Mouse (Mus musculus) Muller cell, postnatal 12 days (primary cell): ENCODE measurements at regions not wholly inside any gene's neighbourhood (a gene's known extent, or its start where the extent isn't known, plus 50 kb on each side); places are given as distances from the start of the nearest gene placed in this dataset.
"Not testable (repeated sequence)": the region's sequence is repeated elsewhere in the genome, so short reads cannot be mapped to it uniquely, and the experiment has no call there.

ENCODE experiments used
- DNase-seq: peaks from one replicate; pipeline ENCODE4 v3.0.0-alpha.2; 2015; ENCODE audit errors: inconsistent ontology term

DNA sequence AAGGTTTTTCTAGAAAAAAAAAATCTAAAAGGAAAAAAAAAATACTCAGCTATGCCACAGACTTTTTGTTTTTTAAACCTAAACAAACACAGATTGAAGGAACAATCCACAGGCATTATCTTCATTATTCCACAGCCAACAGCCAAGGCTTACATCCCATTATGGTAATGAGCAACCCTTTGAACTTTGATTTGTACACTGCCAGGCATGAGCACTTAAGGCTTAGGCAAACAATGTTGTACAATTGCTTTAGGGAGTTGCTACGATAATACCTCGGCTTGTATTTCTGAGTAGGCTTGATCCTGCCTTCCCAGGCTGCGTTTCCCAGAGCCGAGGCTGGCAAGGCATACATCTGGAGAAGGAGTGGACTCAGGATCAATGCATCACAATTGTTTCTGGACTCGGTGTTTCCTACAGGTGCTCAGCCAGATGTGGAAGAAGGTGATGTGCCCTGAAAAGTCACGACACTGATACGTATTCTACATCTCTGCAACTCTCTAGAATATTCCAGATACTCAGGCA lies 409.0 kb upstream of the Igfbp7 start:
- no peak for DNase-seq

DNA sequence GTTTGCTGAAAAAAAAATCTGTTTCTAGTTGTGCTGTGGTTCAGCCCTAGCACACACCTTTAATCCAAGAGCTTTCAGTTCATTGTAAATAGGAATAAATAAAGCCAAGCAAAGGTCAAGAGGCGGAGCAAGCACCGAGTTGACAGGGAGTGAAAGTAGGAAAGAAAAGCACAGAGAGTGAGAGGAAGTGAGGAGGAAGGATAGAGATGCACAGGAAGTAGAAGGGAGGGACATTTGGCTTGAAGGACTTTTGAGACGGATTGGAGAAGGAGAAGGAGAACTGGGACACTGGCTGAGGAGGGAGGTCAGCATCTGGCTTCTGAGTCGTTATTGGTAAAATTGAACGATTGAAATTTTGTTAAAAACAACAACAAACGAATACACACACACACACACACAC lies 402.0 kb upstream of the Igfbp7 start:
- no peak for DNase-seq

DNA sequence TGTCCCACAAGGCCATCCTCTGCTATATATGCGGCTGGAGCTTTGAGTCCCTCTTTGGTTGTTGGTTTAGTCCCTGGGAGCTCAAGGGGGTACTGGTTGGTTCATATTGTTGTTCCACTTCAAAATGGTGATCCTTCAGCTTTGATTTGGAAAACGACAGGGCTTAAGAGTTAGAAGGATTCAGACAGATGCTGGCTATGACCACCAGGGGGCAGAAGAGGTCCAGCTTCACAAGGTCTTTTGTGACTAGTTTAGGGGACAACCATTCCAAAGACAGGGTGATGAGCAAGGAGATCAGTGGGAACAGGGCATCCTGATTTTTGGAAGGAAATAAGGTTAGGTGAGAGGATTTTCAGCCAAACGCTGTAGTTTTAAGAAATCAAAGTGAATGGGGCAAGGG lies 399.9 kb upstream of the Igfbp7 start:
- DNase-seq = peak; percentile 67

DNA sequence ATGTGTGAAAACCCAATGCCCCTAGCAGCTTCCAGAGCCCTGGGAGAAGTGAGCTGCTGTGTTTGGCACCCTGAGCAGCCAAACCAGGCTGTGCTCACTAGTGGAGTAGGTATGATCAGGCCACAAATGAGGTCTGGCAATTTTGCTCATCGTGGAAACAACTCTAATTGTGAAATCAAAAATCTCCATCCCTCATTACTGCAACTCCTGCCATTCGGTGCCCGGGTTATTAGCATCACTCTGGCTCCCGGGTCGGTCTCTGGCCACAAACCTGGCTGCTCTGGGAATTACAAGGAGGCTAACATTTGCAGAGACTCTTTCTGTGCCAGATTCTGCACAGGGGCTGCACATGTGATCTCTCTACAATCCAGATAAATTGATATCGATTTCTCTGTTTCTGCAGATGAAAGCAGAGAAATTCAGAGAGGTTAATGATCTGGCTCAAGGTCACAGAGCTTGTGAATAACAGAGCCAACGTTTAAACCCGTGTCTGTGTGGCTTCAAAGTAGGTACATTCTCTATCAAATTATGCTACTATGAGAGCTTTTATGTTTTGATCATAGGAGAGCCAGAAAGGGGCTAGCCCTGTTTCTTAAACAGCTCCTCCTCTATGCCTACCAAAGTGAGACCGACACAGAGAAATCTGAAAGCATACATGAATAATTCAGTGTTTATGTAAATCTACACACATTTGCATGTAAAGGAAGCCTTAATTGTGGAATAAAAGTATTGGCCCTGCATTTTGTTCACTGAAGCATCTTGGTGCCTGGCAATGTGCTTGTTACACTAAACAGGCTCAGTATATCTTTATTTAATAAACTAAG lies 398.7 kb upstream of the Igfbp7 start:
- DNase-seq = peak; percentile 75

DNA sequence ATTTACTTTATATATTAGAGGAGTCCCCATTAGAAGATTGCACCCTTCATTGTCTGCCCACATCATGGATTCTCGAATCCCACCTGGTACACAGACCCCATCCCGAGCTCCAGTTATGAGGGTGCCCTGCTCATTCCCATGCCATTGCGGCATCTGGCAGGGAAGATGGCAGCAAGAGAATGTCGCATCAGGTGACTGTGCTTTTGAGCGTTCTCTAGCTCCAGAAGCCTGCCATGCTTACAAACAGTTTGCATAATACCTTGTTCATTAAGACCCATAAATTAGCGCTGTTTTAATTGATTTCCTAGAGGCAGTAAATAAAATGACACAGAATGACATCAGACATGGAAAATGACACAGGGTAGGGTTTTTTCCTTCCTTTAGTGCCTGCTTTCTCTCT lies 398.0 kb upstream of the Igfbp7 start:
- DNase-seq = no peak

DNA sequence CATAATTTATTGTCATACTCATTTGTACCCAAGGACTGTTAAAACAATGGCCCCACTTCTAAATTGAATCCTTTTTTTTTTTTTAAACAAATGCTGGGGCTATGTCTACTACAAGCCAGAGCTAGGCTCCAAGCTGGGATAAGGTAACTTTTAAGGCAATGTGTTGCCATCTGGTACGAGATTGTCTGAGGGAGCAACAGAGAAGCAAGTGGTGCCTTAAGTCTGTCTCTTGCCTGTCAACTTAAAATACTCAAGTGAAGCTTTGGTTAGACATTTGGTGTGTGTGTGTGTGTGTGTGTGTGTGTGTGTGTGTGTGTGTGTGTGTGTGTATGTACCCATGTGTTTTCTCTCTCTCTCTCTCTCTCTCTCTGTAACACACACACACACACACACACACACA lies 397.5 kb upstream of the Igfbp7 start:
- DNase-seq = no peak

DNA sequence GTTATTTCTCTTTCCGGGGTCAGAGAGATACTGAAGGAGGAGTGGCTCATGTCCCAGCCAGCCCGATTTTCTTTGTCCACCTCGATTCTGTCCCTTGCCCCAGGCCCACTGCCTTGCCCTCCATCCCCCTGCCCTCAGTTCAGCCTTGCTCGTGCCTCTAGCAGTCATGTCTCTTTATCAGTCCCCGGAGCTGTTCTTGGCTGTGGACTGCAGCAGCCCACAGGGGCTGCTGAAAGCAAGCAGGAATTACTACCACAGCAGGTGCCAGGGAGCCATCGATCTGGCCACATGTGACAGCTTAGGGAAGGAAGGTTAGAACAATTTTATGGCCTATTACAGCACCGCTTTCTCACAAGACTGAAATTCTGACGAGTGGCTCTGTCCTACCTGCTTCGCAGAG lies 396.3 kb upstream of the Igfbp7 start:
- no peak for DNase-seq

DNA sequence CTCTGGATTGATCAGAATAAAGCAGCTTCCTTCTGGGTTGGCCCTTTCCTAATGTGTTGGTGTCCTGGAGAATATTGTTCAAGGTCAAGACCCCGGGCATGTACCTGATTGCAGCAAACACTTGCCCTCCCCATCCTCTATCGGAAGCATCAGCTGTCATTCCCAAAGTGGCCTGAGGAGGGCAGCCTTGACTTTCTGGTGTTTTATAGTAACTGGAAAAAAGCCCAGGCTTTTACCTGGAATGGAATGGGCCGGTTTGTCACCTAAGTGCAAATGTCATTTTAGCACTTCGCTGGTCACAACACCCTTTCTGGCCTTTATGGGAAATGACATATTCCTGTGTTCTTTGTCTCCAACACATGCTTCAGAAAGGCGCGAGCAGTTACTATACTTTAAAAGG lies 395.7 kb upstream of the Igfbp7 start:
- peak; percentile 21 for DNase-seq

DNA sequence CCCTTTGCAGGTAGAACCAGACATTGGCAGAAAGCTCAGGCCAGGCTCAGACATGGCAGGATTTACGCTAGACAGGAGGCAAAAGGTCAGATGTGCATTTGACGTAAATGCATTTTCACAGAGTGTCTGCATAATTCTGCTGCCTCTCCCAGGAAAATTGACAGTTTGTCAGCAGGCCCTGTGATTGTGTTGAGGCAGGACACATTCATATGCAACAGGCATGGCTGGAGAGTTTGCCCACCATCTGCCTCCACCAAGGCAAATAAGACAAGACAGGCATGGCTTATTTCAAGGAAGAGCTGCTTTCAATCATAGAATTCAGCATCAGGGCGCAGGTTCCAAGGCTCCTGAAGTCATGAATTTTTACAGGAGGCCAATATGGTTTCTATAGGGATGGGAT lies 389.1 kb upstream of the Igfbp7 start:
- DNase-seq = no peak

DNA sequence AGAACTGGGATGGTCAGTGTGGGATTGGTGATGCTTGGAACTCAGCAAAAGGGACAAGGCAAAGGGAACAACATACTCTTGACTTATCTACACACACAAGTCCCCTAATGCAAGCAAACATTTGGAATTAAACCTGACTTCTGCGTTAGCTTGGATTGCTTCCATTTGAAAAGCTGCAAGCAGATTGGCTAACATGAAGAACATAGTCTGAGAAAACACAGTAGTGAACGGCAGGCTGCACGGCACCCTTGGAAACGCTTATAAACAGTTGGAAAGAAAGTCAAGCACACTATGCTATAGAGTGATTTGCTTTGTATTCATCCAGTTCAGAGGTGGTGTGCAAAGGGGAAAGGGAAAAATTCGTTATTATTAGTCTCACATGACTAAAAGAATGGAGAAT lies 387.9 kb upstream of the Igfbp7 start:
- DNase-seq = no peak

DNA sequence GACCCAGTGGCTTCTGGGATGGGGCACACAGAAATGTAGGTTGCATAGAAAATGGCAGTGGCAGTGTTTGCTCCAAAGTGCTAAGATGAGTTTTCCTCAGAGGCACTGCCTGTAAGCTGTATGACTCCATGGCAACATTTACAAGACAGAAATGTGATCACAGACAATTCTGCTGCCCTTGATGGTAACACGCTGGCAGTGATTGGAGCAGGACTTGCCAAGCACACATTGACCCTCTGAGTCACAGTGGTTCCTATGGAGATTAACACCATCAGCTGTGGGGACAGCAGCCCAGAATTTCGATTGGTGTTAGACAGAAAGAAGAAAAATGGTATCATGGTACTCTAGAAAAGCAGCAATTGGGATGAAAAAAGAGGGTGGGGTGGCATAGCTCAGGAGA lies 376.1 kb upstream of the Igfbp7 start:
- DNase-seq = peak; percentile 55

DNA sequence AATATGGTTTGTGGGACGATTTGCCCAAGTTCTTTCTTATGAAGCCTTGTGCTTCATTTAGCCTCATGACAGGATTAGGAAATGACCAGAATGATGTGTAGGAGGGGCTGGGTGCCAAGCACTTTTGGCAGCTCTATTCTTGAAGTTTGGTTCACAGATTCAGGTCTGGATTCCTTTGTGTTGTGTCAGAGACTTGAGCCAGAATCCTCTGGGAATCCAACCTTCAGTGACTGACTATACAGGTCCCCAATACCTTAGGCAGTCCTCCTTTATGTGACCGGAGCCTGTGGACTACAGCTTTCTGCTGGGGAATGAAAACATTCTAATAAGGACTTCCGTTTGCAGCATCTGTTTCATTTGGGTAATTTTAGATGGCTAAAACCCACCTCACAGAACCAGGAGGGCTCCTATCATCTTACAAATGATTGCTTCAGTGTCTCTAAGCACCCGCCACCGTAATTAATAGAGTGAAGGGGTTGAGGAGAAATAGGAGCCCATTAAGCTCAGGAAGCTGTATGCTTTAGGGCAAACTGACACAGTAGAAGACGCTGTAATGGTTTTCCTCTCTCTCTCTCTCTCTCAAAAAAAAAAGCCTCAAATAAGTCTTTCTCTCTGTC lies 354.7 kb upstream of the Igfbp7 start:
- peak; percentile 93 for DNase-seq

DNA sequence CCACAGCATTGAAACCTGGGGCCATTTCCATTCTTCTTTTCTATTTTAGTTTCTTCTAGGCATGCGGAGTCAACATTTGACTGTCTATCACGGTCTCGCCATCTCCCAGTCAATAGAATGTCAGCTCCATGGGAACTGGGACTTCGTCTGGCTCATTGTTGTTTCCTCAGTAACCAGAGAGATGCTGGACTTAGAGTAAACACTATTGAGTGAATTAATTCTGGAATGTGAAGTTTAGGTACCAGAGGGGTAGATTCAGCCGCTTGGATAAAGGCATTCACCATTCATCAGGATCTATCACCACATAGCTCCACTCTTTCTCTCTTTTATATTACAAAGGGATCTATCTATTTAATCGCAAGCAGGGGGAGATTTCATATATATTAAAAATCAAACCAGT lies 354.2 kb upstream of the Igfbp7 start:
- DNase-seq = peak; percentile 73

DNA sequence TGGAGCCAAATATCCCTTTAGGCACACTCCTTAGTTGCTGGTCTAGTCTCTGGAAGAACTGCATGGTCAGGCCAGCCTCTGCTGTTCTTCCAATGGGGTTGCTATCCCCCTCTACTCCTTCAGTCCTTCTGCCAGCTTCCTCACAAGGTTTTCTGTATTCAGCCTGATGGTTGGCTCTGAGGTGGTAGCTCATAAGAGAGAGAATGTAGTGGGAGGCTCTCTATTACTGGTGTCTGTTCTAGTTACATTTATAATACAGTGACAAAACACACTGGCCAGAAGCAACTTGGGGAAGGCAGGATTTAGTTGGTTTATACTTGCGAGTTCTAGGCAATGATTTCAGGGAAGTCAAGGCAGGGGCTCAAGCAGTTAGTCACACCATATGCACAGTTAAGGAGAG lies 341.1 kb upstream of the Igfbp7 start:
- no peak for DNase-seq

DNA sequence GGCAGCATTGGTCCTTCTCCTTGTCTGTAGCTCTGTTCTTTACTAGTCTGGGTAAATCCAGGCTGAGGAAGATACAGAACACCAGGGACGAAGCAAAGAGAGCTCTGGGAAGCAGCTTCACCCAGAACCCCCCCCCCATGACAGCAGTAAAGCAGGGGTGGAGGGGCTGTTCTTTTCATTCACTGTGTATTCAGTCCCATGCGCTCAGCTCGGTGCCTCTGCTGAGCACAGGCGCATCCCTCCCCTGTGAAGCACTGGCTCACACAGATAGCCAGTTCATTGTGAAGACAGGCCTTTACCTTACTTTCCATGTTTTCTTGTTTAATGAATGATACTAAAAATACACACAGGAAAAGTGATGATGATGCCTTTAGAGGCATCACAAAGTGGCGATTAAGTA lies 338.8 kb upstream of the Igfbp7 start:
- no peak for DNase-seq

DNA sequence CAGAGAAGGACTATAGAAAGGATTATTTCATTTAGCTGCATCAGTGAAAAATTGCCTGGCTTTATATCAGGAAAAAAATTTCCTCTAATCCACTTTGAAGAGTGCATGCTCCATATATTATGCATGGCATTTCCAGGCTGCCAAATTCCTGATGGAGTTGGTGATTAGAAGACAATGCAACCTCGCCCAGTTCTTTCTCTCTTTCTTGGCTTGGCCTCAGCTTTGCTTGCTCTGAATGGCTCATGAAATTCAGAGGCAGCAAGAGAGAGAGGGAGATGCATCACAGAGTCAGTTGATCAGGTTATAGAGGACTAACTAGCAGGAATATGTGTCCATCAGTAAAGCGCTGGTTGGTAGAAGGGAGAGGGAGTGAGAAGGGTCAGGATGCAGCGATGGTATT lies 335.6 kb upstream of the Igfbp7 start:
- DNase-seq = peak; percentile 60

DNA sequence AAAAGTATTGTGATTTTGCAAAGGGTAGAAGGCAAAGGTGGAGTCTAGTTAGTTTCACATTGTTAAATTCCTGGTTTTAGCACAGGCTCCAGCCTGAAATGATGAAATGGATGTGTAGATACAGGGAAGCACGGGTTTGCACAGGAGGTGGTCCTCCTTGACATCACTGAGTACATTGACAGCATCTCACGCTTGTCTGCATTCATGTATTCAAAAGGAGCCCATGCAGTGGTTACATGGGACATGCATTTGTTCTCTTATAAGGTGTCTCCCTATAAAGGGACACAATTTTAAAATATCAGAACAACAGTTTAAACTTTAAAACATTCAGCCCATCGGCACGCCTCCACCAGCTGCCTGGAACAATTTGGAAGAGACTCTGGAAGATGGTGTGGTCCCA lies 322.4 kb upstream of the Igfbp7 start:
- DNase-seq = not testable (repeated sequence)

DNA sequence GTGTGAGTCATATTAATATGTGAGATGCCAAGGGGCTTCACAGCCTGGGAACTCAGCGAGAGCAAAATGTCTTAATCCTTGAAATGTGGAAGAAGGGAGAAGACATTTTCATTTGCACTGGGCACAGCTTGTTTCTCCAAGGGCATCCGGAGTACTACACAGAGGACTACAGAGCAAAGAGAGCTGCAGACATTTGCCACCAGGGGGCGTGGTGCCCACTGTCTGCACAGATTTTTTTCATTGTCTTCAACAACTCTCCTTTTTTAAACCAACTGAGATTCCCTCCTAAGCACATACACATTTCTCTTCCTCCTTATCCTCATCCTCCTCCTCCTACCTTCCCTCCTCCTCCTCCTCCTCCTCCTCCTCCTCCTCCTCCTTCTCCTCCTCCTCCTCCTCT lies 273.8 kb upstream of the Igfbp7 start:
- DNase-seq = no peak

DNA sequence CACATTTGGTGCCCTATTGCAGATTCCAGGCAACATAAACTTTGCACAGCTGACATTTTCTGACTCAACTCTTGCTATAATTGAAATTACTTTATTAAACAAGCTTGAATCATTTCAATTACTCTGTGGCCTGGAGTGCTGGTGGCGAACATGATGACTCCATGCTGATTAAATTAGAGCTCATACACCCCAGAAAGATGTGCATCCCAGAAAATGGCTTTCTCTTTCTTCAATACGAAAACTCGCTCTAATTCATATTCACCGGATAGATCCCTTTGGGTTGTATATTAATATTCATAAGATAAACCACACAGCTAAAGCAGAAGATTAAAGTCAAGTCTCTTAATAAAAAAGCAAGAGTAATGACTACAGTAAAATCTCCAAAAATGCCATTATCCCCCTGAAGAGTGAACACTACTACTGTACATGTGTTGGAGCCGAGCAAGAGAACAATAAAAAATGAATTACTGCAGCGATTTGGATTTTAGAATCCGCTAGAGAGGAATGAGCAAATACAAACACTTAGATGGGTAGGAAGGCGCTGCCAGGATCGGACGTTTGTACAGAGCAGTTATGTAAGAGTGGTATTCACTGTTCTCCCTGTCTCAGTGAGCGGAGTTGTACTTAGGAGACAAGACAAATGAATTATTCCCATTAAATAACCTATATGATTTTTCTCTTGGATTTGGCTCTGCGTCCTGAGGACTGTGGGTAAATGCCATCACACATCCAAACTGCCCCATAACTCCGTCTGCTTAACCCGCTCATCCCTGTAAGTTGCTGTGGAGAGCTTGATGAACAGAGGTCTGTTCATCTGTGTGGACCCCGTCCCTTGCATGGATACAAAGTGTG lies 264.5 kb upstream of the Igfbp7 start:
- DNase-seq = no peak

DNA sequence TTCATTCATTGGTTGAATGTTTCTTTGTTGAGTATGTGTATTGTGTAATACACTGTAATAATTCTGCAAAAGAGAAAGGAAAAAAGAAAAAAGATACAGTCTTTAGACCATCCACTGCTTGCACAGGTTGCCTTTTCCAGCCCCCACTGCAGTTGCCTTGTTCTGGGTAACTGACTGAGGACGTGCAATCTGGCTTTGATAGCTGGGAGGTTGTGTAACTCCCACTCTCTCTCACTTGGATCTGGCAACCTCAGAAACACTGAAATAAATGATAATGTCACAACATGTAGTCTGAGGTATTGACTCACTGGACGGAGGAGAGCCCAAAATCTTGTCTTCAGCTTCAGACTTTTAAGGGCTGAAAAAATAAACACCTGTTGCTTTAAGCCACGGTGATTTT lies 255.3 kb upstream of the Igfbp7 start:
- no peak for DNase-seq

DNA sequence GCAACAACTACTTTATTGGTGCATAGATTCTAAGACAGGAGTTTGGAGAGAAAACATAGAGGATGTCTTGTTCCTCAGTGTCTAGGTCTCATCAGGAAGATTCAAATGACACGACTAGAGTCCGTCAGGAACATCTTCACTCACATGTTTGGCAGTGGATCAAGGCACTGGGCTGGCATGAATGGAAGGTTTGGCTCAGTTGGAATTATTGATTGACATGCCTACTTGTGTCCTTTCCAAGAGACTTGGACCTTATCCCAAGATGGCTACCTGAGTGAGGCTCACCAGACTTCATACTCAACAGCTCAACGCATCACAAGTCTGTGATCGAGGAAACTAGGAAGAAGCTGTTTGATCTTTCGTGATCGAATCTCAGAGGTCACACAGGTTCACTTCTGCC lies 251.2 kb upstream of the Igfbp7 start:
- DNase-seq = no peak

DNA sequence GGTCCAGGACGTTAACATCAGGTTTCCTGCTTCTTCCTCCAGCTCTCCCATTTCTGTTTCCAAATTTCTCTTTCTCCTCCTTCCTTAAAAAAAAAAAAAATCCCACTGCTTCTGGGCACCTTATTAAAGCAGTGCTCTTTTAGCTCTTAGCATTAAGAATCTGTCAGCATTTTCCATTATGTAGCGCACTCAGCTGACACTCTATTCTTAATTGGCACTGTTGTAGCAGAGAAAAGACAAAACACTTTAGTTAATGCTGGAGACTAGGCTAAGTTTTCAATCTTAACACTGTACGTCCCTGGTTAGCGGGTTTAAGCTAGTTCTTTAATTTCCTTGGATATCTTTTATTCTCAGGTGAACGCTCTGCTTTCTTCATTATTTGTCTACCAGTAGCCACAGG lies 236.8 kb upstream of the Igfbp7 start:
- DNase-seq = no peak

DNA sequence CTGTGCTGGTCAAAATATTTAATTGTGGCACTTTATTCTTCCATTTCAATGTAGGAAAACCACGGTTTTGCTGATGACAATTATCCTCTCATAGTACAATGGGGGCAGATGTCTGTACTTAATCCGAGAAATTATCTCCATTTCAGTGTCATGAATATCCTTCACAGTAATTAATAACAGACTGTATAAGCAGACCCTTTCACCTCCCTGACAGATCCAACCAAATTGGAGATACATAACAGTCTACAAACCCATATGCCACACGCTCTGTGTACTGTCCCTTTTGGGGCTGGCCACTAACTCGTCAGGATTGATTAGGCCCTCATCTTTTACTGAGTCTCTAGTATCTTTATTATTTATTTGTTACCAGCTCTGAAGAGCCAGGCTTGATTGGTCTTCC lies 212.6 kb upstream of the Igfbp7 start:
- DNase-seq = no peak
